Mouse (Mus musculus): ENCODE measurements around the gene Atad5. TPM values are rescaled to one million over a fixed set of nuclear protein-coding genes. Genes with fewer than 3 reads are reported as not detected.

The Atad5 gene
- polyA plus RNA-seq, 1 experiment from 2014 or later: 9.6 TPM

DNA sequence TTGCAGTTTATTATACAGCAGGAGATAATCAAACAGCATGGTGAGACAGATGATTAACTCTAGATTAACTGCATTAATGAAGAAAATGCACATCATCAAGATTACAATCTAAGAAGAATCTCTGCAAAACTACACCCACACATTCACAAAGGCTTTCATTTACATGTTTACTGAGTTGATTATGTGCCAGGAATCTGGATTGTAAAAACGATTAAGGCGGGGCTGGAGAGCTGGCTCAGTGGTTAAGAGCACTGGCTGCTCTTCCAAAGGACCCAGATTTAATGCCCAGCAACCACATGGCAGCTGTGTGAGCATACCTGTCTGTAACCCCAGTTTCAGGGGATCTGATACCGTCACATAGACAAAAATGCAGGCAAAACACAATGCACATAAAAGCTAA, 19.4 kb upstream of the Atad5 start:
- Histone ChIP-seq H3K4me2 (no peak overlapping the region), H3K4me3 (replicated peaks) (no peak overlapping the region), H3K27ac (no peak overlapping the region), H3K9me3 (no peaks in the 10 kb centered on the region), H3K9ac (no peak overlapping the region), H3K36me3 (no peaks in the 10 kb centered on the region), H3K4me1 (no peaks in the 10 kb centered on the region), H3K27me3 (replicated peaks) (no peaks in the 10 kb centered on the region)
- ATAC-seq (ENCODE audit: insufficient read depth, low FRiP score, low read depth): no peak
- 76% methylated on average over 3 of the region's 3 CpGs for WGBS

DNA sequence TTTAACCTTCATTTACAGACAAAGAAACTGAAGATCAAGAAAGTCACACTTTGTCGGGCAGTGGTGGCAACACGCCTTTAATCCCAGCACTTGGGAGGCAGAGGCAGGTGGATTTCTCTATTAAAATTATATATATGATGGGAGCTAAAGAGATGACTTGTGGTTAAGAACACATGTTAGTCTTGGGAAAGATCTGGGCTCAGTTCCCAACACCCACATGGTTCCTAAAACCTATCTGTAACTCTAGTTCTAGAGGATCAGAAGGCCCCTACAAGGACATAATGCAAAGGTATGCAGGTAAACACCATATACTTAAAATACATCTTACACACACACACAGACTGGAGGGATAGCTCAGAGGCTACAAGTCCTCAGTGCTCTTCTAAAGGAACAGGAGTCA, 18.2 kb upstream of the Atad5 start:
- H3K36me3 ChIP-seq: no peaks in the 10 kb centered on the region
- no peak overlapping the region for H3K27ac ChIP-seq
- no peak overlapping the region for H3K9ac ChIP-seq
- H3K4me1 ChIP-seq: no peaks in the 10 kb centered on the region
- no peak overlapping the region for H3K4me3 ChIP-seq (replicated peaks)
- H3K4me2 ChIP-seq: no peak overlapping the region
- ATAC-seq (ENCODE audit: insufficient read depth, low FRiP score, low read depth): no peak
- H3K27me3 ChIP-seq (replicated peaks): no peaks in the 10 kb centered on the region
- WGBS: 97% methylated on average over 2 of the region's 2 CpGs
- H3K9me3 ChIP-seq: no peaks in the 10 kb centered on the region

DNA sequence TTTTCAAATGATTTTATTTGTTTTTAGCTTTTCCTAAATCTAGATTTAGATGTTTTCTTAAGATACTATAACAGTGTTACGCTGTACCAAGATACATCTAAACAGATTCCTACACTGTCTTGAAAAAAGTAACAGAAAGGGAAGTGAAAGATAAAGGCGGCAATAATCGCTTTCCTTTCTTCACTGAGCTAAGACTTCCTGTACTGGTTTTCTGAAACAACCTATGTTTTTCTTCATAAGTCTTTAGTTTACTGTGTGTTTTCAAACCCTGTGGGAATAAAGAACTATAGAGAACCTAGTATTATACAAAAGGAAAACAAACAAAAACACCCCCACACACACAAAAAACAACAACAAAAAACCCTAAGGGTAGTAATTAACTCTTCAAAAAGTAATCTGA, 16.8 kb upstream of the Atad5 start:
- H3K4me2 ChIP-seq: no peak overlapping the region
- no peak overlapping the region for H3K4me3 ChIP-seq (replicated peaks)
- H3K27ac ChIP-seq: no peak overlapping the region
- H3K9ac ChIP-seq: no peak overlapping the region
- ATAC-seq (ENCODE audit: insufficient read depth, low FRiP score, low read depth): no peak
- no peaks in the 10 kb centered on the region for H3K9me3 ChIP-seq
- H3K36me3 ChIP-seq: no peaks in the 10 kb centered on the region
- no peaks in the 10 kb centered on the region for H3K27me3 ChIP-seq (replicated peaks)
- H3K4me1 ChIP-seq: no peaks in the 10 kb centered on the region
- 78% methylated on average over 3 of the region's 3 CpGs for WGBS

DNA sequence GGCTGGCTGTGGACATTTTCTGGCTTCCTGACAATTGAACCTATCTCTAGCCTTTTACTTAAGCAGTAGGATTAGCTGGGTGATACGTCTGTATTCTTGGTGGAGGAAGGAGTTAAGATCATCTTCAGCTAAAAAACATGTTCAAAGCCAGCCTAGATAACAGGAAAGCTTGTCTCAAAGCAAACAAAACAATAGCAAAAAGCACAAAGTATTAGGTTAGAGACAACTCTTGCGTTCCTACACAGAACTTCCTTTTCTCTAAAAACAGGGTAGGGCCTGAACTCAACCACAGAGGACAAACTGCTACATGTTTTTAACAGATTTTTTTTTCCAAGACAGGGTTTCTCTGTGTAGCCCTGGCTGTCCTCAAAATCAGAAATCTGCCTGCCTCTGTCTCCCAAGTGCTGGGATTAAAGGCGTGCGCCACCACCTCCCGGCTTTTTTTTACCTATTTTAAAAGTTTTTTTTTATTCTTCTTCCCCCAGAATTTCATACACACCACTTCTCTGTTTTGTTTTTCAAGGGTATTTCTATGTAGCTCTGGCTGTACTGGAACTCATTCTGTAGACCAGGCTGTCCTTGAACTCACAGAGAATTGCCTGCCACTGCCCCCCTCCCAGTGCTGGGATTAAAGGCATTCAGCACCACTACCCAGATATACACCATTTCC, 13.5 kb upstream of the Atad5 start:
- Histone ChIP-seq H3K4me3 (replicated peaks) (no peak overlapping the region), H3K4me1 (peaks cover 5% of the 10 kb centered on the region; the same call in 1 of the 2 replicates), H3K9ac (no peak overlapping the region), H3K27me3 (replicated peaks) (no peaks in the 10 kb centered on the region), H3K9me3 (no peaks in the 10 kb centered on the region), H3K27ac (no peak overlapping the region), H3K36me3 (no peaks in the 10 kb centered on the region), H3K4me2 (no peak overlapping the region)
- 91% methylated on average over 5 of the region's 5 CpGs for WGBS
- ATAC-seq (ENCODE audit: insufficient read depth, low FRiP score, low read depth): no peak

DNA sequence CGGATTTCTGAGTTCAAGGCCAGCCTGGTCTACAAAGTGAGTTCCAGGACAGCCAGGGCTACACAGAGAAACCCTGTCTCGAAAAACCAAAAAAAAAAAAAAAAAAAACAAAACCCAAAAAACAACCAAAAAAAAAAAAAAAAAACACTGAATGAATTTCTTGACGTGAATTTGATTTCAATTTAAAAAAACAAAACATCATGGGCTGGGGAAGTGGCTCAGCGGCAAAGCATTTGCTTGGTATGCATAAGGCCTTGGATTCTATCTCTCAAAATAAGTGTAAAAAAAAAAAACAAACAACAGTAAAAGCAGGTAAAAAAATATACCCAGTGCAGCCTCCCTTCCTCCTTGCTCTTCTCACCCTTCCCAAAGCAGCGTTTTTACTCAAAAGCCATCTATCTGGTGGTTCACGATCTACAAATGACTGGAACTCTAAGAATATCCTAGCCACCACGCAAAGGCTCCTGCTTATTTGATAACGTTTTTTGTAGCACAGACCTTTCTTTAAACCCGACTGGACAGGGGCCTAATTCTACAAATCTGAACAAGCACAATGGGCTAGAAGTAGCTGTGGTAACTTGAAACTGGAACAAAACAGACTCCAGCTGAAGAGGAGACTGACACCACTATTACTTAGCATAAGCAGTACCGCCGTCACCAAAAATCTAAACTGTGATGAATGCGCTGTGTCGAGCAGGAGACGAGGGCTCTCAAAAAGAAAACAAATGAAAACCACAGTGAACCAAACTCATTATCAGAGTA, 11.2 kb upstream of the Atad5 start:
- Histone ChIP-seq H3K4me2 (no peak overlapping the region), H3K4me3 (replicated peaks) (no peak overlapping the region), H3K4me1 (peaks cover 14% of the 10 kb centered on the region), H3K27me3 (replicated peaks) (no peaks in the 10 kb centered on the region), H3K9me3 (no peaks in the 10 kb centered on the region), H3K27ac (no peak overlapping the region), H3K9ac (no peak overlapping the region), H3K36me3 (no peaks in the 10 kb centered on the region)
- ATAC-seq (ENCODE audit: insufficient read depth, low FRiP score, low read depth): no peak
- WGBS: 72% methylated on average over 14 of the region's 14 CpGs

DNA sequence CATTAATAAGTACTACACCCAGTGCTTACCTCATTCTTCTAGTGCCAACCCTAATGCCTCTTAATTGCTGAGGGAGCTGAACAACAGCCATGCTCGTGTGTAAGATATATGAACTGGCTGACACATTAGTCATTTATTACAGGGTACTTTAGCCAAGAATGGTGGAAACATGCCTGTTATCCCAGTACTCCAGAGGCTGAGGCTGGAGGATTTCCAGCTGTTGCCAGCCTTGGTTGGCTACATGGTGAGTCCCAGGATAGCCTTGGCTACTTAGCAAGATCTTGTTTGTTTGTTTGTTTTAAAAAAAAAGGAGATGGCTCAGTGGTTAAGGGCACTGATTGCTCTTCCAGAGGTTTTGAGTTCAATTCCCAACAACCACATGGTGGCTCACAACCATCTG, 10.4 kb upstream of the Atad5 start:
- H3K9ac ChIP-seq: no peak overlapping the region
- H3K4me2 ChIP-seq: peak overlapping the region; percentile 12; the same call in 1 of the 2 replicates
- no peaks in the 10 kb centered on the region for H3K9me3 ChIP-seq
- H3K36me3 ChIP-seq: no peaks in the 10 kb centered on the region
- H3K4me3 ChIP-seq (replicated peaks): no peak overlapping the region
- peaks cover 14% of the 10 kb centered on the region for H3K4me1 ChIP-seq
- H3K27me3 ChIP-seq (replicated peaks): no peaks in the 10 kb centered on the region
- 18% methylated on average over 1 of the region's 1 CpGs for WGBS
- no peak overlapping the region; the same call in 1 of the 2 replicates for H3K27ac ChIP-seq
- no peak for ATAC-seq (ENCODE audit: insufficient read depth, low FRiP score, low read depth)

DNA sequence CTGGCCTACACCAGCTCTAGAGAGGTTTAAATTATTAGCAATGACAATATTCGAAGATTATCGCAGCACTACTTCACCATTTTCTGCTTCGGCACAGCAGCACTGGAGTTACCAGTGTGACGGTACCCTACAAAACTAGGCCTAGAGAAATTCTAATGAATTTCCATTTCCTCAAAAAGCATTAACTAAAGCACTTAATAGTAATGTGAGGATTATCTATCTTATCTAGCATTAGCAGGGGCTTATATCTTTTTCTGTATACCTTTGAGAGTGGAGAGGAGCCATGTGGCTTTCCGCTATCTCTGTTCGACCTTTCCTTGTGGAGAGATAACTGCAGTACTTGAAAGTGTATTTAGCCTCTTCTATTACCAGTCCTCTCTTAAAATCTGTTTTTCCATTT, 9.4 kb upstream of the Atad5 start:
- H3K27ac ChIP-seq: no peak overlapping the region
- no peaks in the 10 kb centered on the region for H3K9me3 ChIP-seq
- H3K4me2 ChIP-seq: peak overlapping the region; percentile 67
- no peaks in the 10 kb centered on the region for H3K27me3 ChIP-seq (replicated peaks)
- H3K9ac ChIP-seq: no peak overlapping the region
- H3K4me3 ChIP-seq (replicated peaks): peak overlapping the region; percentile 98
- no peak for ATAC-seq (ENCODE audit: insufficient read depth, low FRiP score, low read depth)
- WGBS: 59% methylated on average over 6 of the region's 6 CpGs
- peaks cover 14% of the 10 kb centered on the region for H3K4me1 ChIP-seq
- no peaks in the 10 kb centered on the region for H3K36me3 ChIP-seq

DNA sequence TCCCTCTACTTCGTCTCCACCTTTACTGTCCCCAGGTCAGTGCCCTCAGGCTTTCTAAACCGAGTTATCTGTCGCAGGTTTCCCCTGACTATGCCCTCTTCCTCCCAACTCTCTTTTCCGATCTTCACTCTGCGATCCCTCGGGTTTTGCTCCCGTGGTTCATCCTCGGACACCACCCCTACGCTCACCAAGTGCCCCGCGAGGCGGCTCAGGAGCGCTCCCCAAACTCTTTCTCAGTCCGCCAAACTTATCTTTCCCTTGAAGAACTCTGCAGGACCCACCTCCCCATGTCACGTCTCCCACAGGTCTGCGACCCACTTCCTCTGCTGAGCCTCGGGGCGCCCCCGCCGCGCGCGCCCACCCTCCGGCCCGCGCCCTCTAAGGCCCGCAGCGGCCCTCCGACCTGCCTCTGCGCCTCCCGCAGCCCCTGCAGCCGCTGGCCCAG, 8.8 kb upstream of the Atad5 start:
- H3K4me1 ChIP-seq: peaks cover 14% of the 10 kb centered on the region
- H3K9me3 ChIP-seq: no peaks in the 10 kb centered on the region
- no peaks in the 10 kb centered on the region for H3K27me3 ChIP-seq (replicated peaks)
- peak overlapping the region; percentile 98 for H3K4me3 ChIP-seq (replicated peaks)
- under 1% methylated on average over 32 of the region's 32 CpGs for WGBS
- H3K27ac ChIP-seq: peak overlapping the region; percentile 97
- peak overlapping the region; percentile 99 for H3K9ac ChIP-seq
- H3K4me2 ChIP-seq: peak overlapping the region; percentile 67
- peak; percentile 20 for ATAC-seq (ENCODE audit: insufficient read depth, low FRiP score, low read depth)
- H3K36me3 ChIP-seq: no peaks in the 10 kb centered on the region

DNA sequence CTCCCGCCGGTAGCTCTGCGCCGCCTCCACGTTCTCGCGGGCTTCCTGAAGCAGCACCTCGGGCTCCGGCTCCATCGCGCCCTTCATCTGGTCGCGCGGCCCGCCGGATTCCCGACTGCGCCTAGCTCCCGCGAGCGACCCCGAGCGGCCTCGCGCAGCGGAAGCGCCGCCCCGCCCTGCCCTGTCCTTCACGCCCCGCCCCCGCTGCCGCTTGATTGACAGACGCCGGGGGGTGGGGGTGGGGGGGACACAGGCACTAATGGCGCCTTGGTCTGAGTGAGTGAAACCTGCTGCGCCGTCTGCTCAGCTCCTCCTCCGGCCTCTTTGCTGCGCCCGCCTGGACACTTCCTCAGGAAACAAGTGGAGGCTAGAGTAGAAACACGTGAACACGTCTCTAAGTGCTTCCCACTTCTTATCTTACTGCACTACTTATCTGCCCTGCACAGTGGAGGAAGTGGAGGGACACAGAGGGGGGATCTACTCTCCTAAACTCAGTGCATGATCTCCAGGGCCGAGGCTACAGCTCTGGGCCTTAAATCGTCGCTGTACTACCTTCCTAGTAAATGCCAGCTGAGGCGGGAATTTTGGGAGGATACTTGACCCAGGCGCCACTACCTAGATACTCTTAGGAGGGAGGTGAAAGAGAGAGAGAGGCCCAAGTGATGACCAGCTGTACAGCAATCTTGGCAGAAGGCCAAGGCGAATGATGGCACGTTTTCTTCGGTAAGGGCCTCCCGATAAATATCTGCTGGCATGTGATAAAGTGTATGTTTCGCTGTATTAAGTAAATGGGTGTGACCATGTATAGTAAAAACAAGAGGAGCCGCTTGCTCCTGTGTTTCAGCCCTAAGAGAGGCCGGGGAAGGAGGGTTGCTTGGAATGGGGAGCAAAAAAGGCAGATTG, 8.1 kb upstream of the Atad5 start, which contains the start of gene Crlf3:
Crlf3 (minus strand) TSS at position 166 of the 903 bp plus-strand sequence.
- peak within 1 kb of the TSS; percentile 97 for H3K27ac ChIP-seq
- no peaks in the 10 kb centered on the region for H3K9me3 ChIP-seq
- H3K27me3 ChIP-seq (replicated peaks): no peaks in the 10 kb centered on the region
- H3K4me1 ChIP-seq: peaks cover 14% of the 10 kb centered on the region
- peak within 1 kb of the TSS; percentile 67 for H3K4me2 ChIP-seq
- WGBS: 1% methylated on average over 55 of the region's 55 CpGs
- peak within 1 kb of the TSS; percentile 98 for H3K4me3 ChIP-seq (replicated peaks)
- peak within 1 kb of the TSS; percentile 99 for H3K9ac ChIP-seq
- ATAC-seq (ENCODE audit: insufficient read depth, low FRiP score, low read depth): peak; percentile 91
- H3K36me3 ChIP-seq: no peaks in the 10 kb centered on the region

DNA sequence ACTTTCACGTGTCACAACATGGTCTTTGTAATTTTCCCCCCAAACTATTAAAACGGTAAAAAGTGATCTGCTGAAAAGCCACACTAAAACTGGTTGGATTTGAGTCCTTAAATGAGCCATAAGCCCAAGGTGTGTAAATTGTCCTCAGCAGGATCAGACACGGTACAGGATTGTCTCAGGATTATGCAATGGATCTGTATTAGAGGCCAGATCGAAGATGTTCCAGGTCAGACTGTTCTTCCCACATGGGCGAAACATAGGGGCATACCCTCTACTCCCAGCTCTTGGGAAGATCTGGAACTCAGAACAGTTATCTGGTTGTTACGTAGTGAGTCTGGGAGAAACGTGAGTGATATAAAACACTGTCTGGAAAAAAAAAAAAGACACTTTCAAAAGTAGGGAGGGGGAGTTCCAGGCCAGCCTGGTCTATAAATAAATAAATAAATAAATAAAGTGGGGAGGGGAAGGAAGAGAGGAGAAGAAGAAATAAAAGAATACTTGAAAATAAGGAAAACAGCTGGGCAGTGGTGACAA, 7.3 kb upstream of the Atad5 start:
- WGBS: 72% methylated on average over 7 of the region's 7 CpGs
- Histone ChIP-seq H3K27me3 (replicated peaks) (no peaks in the 10 kb centered on the region), H3K4me2 (peak overlapping the region; percentile 67), H3K4me3 (replicated peaks) (no peak overlapping the region), H3K36me3 (no peaks in the 10 kb centered on the region), H3K27ac (peak overlapping the region; percentile 97; the same call in 1 of the 2 replicates), H3K9ac (no peak overlapping the region), H3K9me3 (no peaks in the 10 kb centered on the region), H3K4me1 (peaks cover 14% of the 10 kb centered on the region)
- ATAC-seq (ENCODE audit: insufficient read depth, low FRiP score, low read depth): no peak

DNA sequence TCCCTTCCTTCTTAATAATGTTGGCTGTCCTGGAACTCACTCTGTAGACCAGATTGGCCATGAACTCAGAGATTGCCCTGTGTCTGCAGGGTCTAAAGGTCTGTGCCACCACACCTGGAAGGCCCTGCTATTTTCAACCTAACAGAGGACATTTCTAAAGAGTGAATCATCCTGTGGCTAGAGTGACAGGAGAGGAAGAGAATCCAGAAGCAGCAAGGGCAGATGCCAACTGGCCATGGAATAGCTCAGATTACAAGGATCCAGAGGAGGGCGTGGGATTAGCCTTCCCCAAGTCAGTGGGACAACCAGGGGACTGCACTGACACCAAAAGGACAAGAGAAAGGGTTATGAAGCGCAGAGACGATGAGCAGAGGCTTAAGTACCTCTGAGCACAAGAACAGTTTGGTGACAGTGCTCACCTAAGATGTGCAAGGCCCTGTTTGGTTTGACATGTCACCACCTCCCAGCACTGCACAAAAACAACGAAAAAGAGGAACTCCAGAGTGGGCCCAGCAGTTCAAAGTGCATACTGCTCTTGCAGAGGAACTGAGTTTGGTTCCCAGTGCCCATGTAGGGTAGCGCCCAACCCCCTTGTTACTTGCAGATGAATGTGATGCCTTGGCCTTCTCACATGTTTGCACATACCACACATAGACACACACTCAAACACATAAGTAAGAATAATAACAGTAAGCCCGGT, 3.7 kb upstream of the Atad5 start:
- Histone ChIP-seq H3K27me3 (replicated peaks) (no peaks in the 10 kb centered on the region), H3K36me3 (no peaks in the 10 kb centered on the region), H3K27ac (no peak overlapping the region), H3K9me3 (no peaks in the 10 kb centered on the region), H3K4me1 (peaks cover 9% of the 10 kb centered on the region), H3K9ac (no peak overlapping the region), H3K4me2 (no peak overlapping the region), H3K4me3 (replicated peaks) (no peak overlapping the region)
- no peak for ATAC-seq (ENCODE audit: insufficient read depth, low FRiP score, low read depth)
- 75% methylated on average over 6 of the region's 6 CpGs for WGBS
